Mouse (Mus musculus) adrenal gland, adult 18-20 months (tissue): ENCODE results near the gene Krt84. TPM values are rescaled to one million over a fixed set of nuclear protein-coding genes. Genes with fewer than 3 reads are reported as not detected.
"Not testable (repeated sequence)": the region's sequence is repeated elsewhere in the genome, so short reads cannot be mapped to it uniquely, and the experiment has no call there.

ENCODE experiments used
- DNase-seq, 2 experiments: peaks; one replicate each; pipeline ENCODE4 v3.0.0; 2021 to 2022; ENCODE audit warnings: low spot score in 2 of 2
- long read RNA-seq, 2 experiments: library from polyadenylated mRNA; stranded (forward); transcript quantifications; one replicate each; pipeline ENCODE4 v2.0.0; 2021
- total RNA-seq, 2 experiments: library from RNA; stranded (reverse); gene quantifications; 1 replicate in 1 of 2; 2 replicates in 1 of 2; pipeline ENCODE4 v1.2.3; 2021

Gene Krt84
- total RNA-seq: not detected
- long read RNA-seq, experiment 1: 0 reads
- long read RNA-seq, experiment 2: 0 reads

DNA sequence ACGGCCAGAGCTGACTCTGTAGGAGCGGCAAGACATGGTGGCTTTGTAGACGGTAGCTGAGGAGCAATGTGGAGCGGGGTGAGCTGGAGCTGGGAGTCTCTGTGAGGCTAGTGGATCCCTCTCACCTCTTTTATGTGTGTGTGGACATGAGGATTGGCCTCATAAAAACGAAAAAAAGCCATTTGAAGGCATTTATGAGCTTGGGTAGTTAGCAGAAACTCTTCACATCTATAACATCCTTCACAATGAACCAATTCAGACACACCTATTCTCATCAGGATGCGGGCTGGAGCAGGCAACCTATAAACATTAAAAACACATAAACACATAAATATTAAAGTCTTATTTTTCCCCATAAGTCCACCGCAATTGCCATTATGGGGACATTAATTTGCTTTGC, at the start of gene Krt84:
TSS of gene Krt84 (minus strand) at position 101 of the 400 bp plus-strand sequence.
- DNase-seq: no peak

DNA sequence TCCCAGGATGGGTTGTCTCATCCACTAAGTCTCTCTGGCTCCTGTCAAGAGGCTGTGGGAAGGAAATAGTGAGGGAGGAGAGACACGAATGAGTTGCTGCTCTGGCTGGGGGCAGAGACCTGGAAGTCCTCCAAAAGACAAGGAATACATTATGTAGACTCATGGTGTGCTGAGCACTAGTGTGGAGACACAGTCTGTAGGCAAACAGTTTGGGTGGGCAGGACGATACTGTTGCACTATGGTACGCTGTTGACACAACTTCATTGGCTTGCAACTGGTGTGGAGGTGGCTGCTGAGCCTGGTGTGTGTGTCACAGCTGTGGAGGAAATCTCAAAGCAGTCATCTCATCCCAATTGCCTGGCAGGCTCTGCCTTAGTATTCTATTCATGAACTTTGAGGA, 49.1 kb upstream of the Krt84 start:
- no peak for DNase-seq

DNA sequence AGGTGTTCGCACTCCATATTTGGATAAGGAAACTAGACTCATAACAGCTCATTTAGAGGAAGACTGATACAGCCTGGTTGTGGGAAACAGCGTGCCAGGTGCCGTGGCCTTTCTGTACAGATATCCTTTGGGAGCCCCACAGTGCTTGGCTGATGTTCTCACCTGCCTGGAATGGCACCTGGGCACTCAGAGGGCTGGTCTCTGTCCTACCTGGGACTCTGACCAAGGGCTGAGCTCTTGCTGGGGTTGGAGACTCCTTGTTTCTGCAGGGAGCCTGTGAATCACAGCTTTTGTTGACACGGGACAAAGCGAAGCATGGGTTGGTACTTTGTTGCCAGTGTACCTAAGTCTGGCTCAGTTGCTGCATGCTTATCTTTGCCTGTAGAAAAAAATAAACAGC, 42.9 kb upstream of the Krt84 start:
- DNase-seq: no peak

DNA sequence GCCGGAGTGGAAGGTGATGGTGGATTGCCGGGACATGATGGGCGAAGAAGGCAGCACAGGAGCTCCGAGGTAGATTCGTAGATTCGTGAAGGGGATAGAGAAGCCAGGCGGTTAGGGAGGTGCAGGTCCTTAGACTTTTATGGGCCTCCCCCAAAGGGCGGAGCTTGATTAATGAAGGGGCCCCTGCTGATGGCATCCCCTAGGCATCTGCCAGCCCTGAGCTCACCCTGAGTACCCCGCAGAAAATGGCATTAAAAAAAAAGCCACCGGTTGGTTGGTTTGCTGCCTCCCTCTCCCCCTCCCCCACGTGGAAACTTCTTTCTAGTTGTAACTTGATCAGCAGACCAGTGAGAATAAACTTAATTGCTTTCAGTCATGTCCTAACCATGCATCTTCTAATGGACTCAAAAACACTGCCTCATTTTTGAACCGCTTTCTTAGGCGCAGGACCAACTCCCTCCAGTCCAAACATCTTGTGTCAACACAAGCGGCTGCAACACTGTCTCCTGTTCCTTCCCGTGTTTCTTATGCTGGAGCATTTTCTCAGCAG, 41.3 kb upstream of the Krt84 start, which contains the start of gene Krt75:
TSS of gene Krt75 (minus strand) at position 109 of the 550 bp plus-strand sequence.
- DNase-seq: no peak

DNA sequence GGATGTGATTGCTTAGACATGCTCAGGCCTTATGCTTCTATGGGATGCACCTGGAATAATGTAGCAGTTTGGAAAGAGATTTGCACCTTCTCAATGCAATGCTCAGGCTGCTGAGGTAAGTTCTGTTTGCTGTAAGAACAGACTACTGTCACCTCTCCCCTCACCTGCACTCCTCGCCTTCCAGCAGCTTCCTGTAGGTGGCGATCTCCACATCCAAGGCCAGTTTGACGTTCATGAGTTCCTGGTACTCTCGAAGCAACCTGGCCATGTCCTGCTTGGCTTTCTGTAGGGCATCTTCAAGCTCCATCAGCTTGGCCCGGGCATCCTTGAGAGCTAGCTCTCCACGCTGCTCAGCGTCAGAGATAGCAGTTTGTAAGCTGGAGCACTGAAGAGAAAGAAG, 35.2 kb upstream of the Krt84 start:
- no peak for DNase-seq

DNA sequence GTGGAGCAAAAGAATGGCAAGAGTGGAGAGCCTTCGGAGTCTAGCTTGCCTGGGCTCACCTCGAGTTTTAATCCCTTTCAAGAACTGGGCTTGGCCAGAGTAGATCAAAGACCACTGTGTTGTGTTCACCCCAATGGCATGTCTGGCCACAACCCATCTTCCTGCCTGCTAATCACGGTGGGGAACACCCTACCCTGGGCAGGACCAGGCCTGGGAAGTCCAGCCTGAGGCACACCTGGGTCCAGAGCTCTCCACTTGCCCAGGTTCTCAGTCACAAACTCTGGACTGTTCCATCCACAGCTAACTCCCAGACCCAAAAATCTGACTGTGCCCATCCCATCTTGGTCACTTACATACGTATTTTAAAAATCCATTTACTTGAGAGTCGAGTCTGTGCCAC, 30.2 kb upstream of the Krt84 start, which contains the start of gene Krt90:
TSS of gene Krt90 (minus strand) at position 101 of the 400 bp plus-strand sequence.
- no peak for DNase-seq

DNA sequence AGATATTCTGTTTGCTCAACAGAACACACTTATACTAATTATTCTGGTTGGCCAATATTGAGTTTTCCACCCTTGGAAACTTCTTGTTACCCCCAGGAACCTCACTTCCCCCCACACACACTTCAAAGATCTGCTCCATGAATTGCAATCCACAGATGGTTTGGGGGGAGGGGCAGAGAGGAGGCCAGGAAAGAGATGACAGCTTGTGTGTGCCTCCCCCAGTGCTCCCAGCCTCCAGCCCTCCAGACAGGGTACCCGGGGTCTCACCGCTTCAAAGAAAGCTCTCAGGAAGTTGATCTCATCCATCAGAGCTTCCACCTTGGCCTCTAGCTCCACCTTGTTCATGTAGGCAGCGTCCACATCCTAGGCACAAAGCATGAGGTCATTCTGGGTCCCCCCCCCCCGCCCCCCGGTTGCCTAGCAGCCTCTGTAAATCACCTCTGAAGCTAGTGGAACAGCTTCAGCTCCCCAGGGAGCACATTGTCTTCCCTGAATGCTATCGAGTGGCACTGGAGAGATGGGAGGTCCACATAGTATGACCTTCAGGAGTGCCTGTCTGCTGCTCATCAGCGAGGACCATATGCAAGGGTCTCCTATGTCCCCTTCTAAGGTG, 25.5 kb upstream of the Krt84 start:
- DNase-seq: no peak

DNA sequence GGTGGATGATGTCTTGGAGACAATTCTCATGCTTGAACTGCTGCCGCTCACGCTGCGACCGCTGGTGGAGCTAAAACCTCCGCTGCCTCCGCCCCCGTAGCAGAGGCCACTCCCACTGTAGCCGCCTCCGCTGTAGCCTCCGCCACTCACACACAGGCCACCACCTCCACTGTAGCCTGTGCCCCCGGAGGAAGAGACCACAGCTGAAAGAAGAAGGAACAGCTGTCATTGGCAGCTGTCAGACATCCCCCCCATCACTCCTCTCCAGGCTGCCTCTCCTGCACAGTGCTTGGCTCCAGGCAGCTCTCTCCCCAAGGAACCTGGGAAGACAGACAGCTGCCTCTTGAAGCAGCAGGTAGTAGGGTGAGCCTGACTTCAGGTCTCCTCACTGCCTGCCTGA, 20.5 kb upstream of the Krt84 start:
- peak in 1 of 2 experiments; percentile 27 for DNase-seq

DNA sequence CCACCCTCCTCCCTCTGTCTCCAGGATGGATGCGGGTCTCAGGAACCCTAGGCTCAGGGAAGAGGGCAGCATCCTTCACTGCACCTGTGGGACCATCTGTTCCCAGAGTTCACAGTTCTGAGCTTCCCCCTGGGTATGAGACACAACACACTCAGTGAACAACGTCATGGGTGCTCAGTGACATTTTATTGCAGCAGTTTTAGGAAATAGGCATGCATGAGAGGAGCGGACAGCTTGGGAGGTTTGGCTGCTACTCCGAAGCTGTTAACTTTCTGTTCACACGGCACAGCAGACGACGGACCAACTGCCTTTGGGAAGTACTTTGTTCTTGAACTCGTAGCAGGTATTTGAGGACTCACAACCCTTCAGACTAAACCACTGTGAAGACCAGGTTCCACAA, 19.6 kb upstream of the Krt84 start:
- no peak for DNase-seq

DNA sequence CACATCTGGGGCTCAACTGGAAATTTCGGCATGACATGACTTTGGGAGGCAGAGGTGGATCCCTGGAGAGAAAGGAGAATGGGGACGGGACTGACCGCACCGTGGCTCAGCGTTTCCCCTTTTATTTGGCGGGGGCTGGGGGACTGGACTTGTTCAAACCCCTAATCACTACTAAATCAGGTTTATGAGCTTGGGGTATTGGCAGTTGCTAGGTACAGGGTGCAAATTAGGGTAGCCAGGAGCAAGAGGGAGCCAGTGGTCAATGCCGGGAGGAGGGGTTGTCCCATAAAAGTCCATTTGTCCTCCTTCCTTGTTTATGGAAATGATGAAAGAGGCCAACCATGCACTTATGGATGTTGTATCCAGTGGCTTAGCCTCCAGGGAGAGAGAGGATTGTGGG, 17.9 kb upstream of the Krt84 start, which contains the start of gene Krt82:
TSS of gene Krt82 (minus strand) at position 101 of the 400 bp plus-strand sequence.
- DNase-seq: no peak

DNA sequence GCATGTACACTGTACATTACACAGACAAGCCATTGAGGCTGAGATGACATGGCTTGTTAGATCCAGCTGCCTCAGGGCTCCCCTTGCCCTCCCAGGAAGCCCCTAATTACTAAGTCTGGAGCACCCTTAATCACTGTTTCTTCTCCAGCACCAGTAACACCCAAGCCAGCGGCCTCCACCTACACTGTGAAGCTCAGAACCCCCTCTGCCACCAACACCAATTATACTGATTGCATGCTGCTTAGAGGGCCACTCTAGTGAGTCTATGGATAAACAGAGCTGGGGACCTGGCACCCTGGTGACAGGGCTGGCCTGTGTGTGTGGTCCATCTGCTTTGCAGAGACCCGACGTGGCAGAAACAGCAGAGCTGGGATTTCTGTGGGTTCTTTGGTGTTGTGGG, 11.9 kb upstream of the Krt84 start:
- no peak for DNase-seq

DNA sequence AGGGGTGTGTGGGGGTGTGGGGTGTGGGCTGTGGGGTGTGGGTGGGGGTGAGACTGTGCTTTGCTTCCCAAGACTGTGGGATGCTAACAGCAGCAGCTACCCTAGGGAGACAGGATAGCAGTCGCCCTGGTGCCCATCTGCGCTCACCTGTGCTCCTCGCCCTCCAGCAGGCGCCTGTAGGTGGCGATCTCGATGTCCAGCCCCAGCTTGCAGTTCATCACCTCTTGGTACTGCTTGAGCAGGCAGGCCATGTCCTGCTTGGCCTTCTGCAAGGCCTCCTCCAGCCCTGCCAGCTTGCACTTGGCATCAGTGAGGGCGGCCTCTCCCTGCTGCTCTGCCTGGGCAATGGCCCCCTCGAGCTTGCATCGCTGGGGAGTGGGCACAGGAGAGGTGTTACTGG, 9.9 kb upstream of the Krt84 start:
- DNase-seq: no peak

DNA sequence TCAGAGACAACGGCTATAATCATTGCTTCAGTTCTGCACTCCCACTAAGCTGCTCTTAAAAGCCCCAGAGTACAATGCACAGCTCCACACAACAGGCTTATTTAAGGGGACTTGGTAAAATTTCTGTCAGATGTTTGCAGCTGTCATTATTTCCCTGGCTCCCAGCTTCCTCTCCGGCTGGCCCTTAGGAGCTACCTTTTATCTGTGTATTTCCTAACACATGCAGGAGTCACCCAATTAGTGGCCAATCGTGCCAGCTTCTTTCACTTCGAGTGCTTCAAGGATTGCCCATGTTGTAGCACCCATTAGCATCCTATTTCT, 5.9 kb upstream of the Krt84 start:
- DNase-seq: no peak

DNA sequence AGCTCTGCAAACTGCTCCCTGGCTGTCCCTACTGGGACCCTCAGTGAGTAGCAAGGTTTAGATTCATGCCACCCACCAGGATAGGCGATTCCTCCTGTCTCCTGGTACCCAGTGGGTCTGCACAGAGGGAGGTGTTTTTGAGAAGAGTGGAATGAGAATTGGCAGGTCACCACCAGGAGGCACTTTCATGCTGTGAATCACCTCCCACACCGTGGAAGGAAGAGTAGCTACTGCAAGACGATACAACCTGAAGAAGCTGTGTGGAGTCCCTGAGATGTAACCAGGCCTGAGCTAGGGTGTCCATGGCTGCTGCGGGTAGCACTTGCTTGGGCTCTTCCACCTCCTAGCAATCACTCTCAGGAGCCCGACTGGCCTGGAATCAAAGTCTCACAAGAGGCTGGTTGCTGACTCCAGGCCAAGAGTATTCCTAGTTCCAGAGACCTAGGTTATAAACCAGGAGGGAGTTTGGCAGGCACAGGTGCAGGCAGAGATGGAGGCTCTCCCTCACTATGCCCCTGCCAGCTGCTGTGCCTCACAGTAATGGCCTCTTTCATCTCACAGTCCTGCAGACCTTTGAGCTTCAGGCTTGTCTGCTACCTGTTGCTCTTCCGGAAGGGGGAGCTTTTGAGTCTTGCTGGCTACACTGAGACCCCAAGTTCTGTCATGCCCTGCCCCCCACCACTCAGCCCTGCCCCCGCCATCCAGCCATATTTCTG, 5.4 kb upstream of the Krt84 start:
- no peak for DNase-seq

DNA sequence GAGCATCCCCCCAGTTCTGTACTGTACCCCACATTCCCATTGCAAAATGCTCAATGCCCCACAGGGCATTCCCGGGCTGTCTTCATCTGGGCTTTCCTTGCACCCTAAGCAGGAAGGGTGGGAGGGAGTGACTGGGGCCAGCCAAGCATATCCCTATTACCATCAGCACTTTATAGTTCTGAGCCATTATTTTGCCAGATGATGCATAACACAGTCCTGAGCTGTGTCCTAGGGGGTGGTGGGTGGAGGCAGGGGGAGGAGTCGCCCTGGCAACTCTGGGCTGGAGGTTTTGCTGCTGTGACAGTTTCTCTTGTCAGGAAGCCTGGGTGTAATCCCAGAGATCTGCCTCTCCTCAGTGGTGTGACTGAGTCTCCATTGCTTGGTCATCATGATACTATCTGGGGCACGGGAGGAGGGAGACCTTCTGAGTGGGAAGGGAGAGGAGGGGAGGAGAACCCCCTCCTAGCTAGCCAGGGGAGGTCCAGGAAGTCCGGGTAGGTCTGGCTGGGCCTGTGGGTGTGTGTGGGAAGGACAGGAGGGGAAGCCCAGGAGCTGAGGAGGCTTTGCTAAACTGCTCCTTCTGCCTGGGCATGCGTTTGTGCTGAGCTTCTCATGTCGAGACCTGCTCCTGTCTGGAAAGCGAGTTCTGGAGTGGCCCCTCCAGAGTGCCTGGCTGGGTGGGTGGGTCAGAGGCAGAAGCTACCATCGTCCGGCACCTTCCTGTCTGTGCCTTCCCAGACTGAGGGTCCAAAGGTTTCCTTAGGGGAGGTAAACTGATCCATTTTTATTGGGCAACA, 3.6 kb upstream of the Krt84 start:
- DNase-seq: no peak

DNA sequence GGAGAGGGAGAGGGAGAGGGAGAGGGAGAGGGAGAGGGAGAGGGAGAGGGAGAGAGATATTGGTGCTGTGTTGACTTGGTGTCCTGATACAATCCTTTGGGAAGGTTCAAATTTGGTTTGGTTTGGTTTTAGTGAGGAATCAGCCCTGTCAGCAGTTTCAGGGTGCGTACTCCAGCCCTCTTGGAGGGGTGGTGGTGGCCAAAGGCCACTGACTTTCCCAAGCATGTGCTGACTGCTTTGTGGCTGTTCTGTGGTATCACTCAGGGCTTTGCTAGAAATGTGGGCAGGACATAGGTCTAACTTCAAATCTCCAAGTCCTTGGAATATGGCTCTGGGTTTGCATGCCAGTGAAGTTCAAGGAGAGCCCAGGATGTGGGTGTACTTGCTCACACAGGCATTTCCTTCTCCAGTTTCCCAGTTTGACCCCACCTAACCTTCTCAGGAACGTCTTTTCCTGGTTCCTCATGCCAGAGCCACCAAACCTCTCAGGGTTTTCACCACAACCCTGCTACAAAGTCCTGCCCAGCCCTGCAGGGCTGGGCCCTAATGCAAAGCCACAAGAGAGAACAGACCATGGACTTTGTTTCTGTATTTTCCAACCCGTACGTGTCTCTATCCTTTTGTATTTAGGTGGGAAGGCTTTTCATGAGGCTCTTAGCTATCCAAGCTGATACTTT, 9.9 kb downstream of the Krt84 start:
- no peak for DNase-seq

DNA sequence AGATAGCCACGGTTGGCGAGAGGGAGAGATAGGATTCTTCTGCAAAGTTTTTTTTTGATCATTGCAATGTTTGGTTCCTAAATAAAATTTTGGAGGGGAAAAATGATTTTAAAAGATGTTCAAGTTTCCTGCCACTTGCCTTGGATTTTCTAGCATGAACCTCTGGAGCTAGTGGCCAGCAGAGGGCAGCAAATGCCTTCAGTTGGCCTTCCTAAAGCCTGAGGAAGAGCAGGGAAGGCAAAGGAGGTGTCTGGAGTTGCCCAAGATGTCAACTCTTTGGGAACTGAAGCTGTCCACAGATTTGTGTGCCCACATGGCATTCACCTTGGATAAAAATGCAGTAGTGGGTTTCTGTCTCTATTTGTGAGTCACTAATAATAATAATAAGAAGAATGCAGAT, 12.8 kb downstream of the Krt84 start:
- DNase-seq: peak; percentile 62 to 76

DNA sequence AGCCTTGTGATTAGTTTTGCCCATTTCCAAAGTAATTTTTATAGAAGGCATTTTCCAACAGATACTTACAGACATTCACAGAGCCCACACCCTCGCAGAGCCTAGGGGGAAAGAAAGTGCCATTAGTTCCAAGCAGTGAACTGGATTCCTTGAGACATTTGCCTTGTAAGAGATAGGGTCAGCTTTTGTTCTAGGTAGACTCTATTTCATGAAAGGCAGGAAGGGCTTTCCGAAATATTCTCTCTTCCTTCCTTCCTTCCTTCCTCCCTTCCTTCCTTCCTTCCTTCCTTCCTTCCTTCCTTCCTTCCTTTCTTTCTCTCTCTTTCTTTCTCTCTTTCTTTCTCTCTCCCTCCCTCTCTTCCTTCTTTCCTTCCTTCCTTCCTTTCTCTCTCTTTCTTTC, 15.5 kb downstream of the Krt84 start, which contains the start of gene Gm49425:
TSS of gene Gm49425 (minus strand) at position 101 of the 400 bp plus-strand sequence.
- DNase-seq: not testable (repeated sequence)

DNA sequence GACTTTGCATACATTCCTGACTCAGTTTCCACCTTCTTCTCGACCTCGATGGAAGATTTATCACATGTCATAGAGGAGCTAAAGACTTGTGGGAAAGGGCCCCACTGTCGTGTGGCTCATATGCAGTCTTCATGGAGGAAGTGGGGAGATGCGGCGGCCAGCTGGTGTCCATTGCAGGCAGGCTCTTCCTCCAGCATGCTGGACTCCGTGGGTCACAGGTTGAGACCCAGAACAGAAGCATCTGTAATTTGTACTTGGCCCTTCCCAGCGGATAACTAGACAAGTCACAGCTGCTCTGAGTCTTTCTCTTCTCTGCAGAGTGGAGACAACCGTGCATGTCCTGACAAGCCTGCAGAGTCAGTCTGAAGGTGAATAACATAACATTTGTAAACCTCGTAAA, 24.4 kb downstream of the Krt84 start:
- no peak for DNase-seq

DNA sequence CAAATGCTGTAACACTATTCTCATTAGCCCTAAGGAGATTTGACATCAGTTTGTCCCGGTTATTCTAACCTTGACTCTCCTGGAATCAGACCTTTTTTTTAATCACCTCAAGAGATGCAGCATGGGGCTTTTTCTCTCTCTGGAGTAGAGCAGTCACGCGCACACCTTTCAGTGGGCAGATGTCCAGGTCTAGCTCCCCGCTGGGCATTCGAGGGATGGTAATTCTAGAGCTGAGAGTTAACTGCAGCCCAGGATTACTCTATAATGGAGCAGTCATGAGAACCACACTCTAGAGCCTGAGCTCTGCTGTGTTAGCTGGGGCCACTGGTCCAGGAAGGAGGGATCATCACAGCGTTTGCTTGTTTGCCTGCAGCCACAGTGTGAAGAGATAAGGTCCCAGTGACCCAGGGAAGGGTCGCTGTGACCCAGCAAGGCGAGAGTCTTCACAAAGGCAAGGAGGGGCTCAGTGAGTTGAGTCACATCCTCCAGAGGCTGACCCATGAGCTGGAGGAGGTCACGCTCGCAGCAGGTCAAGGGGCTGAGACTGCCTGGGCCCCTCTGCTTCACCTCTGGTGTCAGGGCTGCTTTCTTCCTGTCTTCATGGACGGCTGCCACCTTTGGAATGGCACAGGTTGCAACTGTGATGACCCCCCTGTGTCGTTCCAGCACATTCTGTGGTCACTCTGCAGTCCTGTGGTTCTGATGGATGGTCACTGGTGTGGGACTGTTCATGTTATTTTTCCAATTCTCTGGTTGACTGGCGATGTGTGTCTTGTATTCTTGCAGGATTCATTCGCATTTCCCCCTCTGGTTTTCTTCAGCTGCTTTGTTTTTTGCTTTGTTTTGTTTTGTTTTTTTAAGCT, 25.5 kb downstream of the Krt84 start:
- no peak for DNase-seq
